ENCODE assay signal across 17 mouse cellular contexts in genomic region chr9:92595296-92595695, GRCm38 (mm10).
"Had no signal": no experiment of that assay in that cellular context is flagged by ENCODE, and none has a peak within 500 bp of the region (broad histone marks: within the 10 kb centered on the region; RNA-seq: fewer than 3 reads in every experiment).

No protein-coding gene starts in this region.

- H3K4me2 ChIP-seq: liver, embryonic 11.5 days; liver, embryonic 13.5 days; liver, embryonic 15.5 days; midbrain, embryonic 11.5 days; midbrain, embryonic 13.5 days; midbrain, embryonic 15.5 days; neural tube, embryonic 12.5 days; stomach, embryonic 15.5 days had no signal

- H3K36me3 ChIP-seq: liver, embryonic 13.5 days; liver, embryonic 15.5 days; midbrain, embryonic 13.5 days; midbrain, embryonic 15.5 days; neural tube, embryonic 12.5 days had no signal

- H3K9ac ChIP-seq: liver, embryonic 13.5 days; liver, embryonic 15.5 days; liver, postnatal 0 days; midbrain, embryonic 13.5 days; midbrain, embryonic 15.5 days; neural tube, embryonic 12.5 days; stomach, embryonic 15.5 days had no signal

- ATAC-seq: liver, postnatal 0 days; midbrain, embryonic 13.5 days; midbrain, embryonic 15.5 days had no signal

- H3K4me3 ChIP-seq: liver, embryonic 13.5 days; liver, embryonic 15.5 days; megakaryocyte, embryonic 14.5 days; midbrain, embryonic 13.5 days; midbrain, embryonic 15.5 days; neural tube, embryonic 12.5 days; stomach, embryonic 15.5 days had no signal

- H3K9me3 ChIP-seq: liver, embryonic 13.5 days; liver, embryonic 15.5 days; megakaryocyte, embryonic 14.5 days; midbrain, embryonic 13.5 days; midbrain, embryonic 15.5 days; neural tube, embryonic 12.5 days; stomach, embryonic 15.5 days had no signal

- H3K27me3 ChIP-seq: liver, embryonic 13.5 days; liver, embryonic 15.5 days; megakaryocyte, embryonic 14.5 days; midbrain, embryonic 13.5 days; midbrain, embryonic 15.5 days; neural tube, embryonic 12.5 days; stomach, embryonic 15.5 days had no signal

- H3K27ac ChIP-seq: liver, embryonic 13.5 days; liver, embryonic 15.5 days; macrophage; midbrain, embryonic 13.5 days; midbrain, embryonic 15.5 days; neural tube, embryonic 12.5 days; stomach, embryonic 15.5 days; stomach, postnatal 0 days had no signal

- DNase-seq: liver, embryonic 13.5 days; liver, postnatal 0 days; lung, postnatal 36 days; right cerebral cortex, postnatal 14 days; thymus, adult 2 months; thymus, postnatal 25 days; thymus, postnatal 4 days had no signal

- H3K4me1 ChIP-seq: liver, embryonic 13.5 days; liver, embryonic 15.5 days; midbrain, embryonic 13.5 days; midbrain, embryonic 15.5 days; stomach, embryonic 15.5 days had no signal
